Mouse (Mus musculus): ENCODE results near the gene Sulf2.

- no peak for TF ChIP-seq CTCF (IDR thresholded peaks at IDR 0.05; ENCODE audit: low read depth)
- no peak for TF ChIP-seq EP300 (IDR thresholded peaks at IDR 0.05; ENCODE audit: low read depth)
Observed at GRCm38 (mm10) chr2:166141039-166141438, 14.4 kb downstream of the Sulf2 start.
